Mouse (Mus musculus) heart, postnatal 0 days (tissue): ENCODE measurements around the gene Mum1. TPM values are rescaled to one million over a fixed set of nuclear protein-coding genes. Genes with fewer than 3 reads are reported as not detected.

ENCODE experiments used
- ATAC-seq: fragments of 200-750 bp; cut with Nextera tagmentation; 2 replicates; pipeline ENCODE4 v1.8.0; 2017; ENCODE audit warnings: low read depth, moderate number of reproducible peaks, moderate library complexity; ENCODE audit not compliant: insufficient read depth
- DNase-seq: peaks from one replicate; pipeline ENCODE4 v3.0.0-alpha.2; 2016; ENCODE audit warnings: low spot score
- H3K27ac ChIP-seq: fragments of 300-500 bp; sonication (generic); 2 replicates; pipeline ENCODE4 v1.5.1; 2014; ENCODE audit warnings: low read depth, mild to moderate bottlenecking
- H3K27me3 ChIP-seq: fragments of 300-500 bp; sonication (generic); 2 replicates; pipeline ENCODE4 v1.6.1; 2014; ENCODE audit warnings: low read length, mixed read lengths; ENCODE audit not compliant: control insufficient read depth, insufficient read depth
- H3K36me3 ChIP-seq: fragments of 300-500 bp; sonication (generic); replicated peaks from 2 replicates; pipeline ENCODE4 v1.6.1; 2014; ENCODE audit warnings: low read length, mixed read lengths; ENCODE audit not compliant: control insufficient read depth, insufficient read depth
- H3K4me1 ChIP-seq: fragments of 300-500 bp; sonication (generic); 2 replicates; pipeline ENCODE4 v1.6.1; 2014; ENCODE audit warnings: antibody characterized with exemption; ENCODE audit not compliant: control insufficient read depth, insufficient read depth
- H3K4me2 ChIP-seq: fragments of 300-500 bp; sonication (generic); 2 replicates; pipeline ENCODE4 v1.6.1; 2014; ENCODE audit warnings: low read depth, mild to moderate bottlenecking, low read length, moderate library complexity
- H3K4me3 ChIP-seq: fragments of 300-500 bp; sonication (generic); 2 replicates; pipeline ENCODE4 v1.5.1; 2014; ENCODE audit warnings: low read depth, low read length
- H3K9ac ChIP-seq: fragments of 300-500 bp; sonication (generic); replicated peaks from 2 replicates; pipeline ENCODE4 v1.6.1; 2014; ENCODE audit warnings: low read depth, low read length, mixed read lengths
- H3K9me3 ChIP-seq: fragments of 300-500 bp; sonication (generic); replicated peaks from 2 replicates; pipeline ENCODE4 v1.6.1; 2016; ENCODE audit warnings: low read length; ENCODE audit not compliant: control insufficient read depth
- CTCF ChIP-seq: IDR thresholded peaks from 2 replicates; pipeline ENCODE4 v1.5.1; 2016; ENCODE audit warnings: antibody characterized with exemption, control low read depth, low read depth
- EP300 ChIP-seq: IDR thresholded peaks from 2 replicates; pipeline ENCODE4 v1.6.1; 2016; ENCODE audit warnings: antibody characterized with exemption, low read depth
- WGBS: fragments of 180-500 bp; shearing (Covaris S2); extraction: QIAGEN DNeasy Blood & Tissue Kit; methylation state at CpG from one replicate; pipeline ENCODE4 v1.1.7; 2014; 5-methylcytosine and 5-hydroxymethylcytosine counted together
- polyA plus RNA-seq: library from polyadenylated mRNA; unstranded; fragments of >200 nt; fragmentation: Nextera tagmentation; extraction: Ambion mirVana; gene quantifications from 2 replicates; pipeline ENCODE4 v1.2.1, GENCODE M21; 2015
- total RNA-seq: library from RNA; depleted of rRNA; stranded (reverse); fragments of >200 nt; gene quantifications from 2 replicates; pipeline ENCODE4 v1.2.3, GENCODE M21; 2014; ENCODE audit warnings: low replicate concordance

Gene Mum1
- total and polyA plus RNA-seq, 2 experiments from 2014 or later, result 18.4 to 59.7 TPM

DNA sequence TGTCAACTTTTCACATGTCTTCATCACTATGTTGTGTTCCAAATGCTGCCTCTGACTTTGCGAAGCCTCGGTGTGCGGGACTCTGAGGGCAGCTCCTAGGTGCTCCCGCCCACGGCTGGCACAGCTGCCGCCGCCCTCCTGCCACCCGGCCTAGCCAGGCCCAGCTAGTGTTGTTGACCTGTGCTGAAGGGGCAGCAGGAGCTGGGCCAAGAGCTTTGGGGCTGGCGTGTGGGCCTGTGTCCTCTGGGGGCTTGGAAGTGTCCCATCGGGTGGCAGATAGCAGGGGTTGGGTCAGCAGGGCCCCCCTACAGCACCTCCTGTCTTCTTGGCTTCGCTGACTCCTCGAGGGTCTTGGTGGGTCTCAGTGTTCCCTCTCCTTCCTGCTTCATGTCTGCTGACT is 53.0 kb downstream of the Mum1 start:
- DNase-seq, result no peak
- 88% methylated on average over 12 of the region's 12 CpGs for WGBS

DNA sequence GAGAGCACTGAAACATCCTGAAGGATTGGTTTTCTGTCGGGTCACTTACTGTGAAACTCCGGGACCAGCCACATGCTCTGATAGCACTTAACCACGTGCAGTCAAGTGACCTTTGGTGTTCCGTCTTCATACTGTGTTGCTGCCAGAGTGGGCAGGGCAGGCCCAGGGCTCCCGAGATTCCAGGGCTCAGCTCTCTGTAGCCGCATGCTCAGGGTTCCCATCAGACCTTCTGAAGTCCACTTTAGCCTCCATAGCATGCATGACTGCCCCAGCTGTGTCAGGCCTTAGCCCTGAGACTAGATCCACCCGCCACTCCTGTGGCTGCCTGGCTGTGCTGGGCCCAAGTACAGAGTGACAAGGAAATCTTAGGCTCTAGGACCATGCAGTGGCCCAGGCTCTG is 55.1 kb downstream of the Mum1 start:
- H3K9me3 ChIP-seq, result no peaks in the 10 kb centered on the region
- peaks cover 16% of the 10 kb centered on the region for H3K4me1 ChIP-seq
- peak overlapping the region; percentile 78 for H3K27ac ChIP-seq
- H3K4me2 ChIP-seq, result no peak overlapping the region
- H3K27me3 ChIP-seq, result no peaks in the 10 kb centered on the region
- no peak for TF ChIP-seq CTCF
- TF ChIP-seq EP300, result no peak
- WGBS, result 41% methylated on average over 7 of the region's 7 CpGs
- H3K4me3 ChIP-seq, result no peak overlapping the region
- peaks cover 80% of the 10 kb centered on the region for H3K36me3 ChIP-seq
- ATAC-seq (peak; percentile 84), DNase-seq (peak; percentile 78)
- no peak overlapping the region for H3K9ac ChIP-seq

More for the DNA sequence above, 53.0 kb downstream of the Mum1 start:
- Histone ChIP-seq H3K4me2 (no peak overlapping the region), H3K36me3 (peaks cover 80% of the 10 kb centered on the region), H3K4me1 (peaks cover 16% of the 10 kb centered on the region), H3K27ac (no peak overlapping the region), H3K27me3 (no peaks in the 10 kb centered on the region), H3K9me3 (no peaks in the 10 kb centered on the region), H3K9ac (no peak overlapping the region), H3K4me3 (no peak overlapping the region)
- TF ChIP-seq EP300 (no peak), CTCF (no peak)
- ATAC-seq, result no peak

GRCm38 (mm10) chr10:80281921-80282371 is 55.7 kb downstream of the Mum1 start:
- H3K4me3 ChIP-seq, result no peak overlapping the region
- H3K9ac ChIP-seq, result peak overlapping the region; percentile 33; the same call in 1 of the 2 replicates
- DNase-seq (peak; percentile 29), ATAC-seq (peak; percentile 13; the same call in 1 of the 2 replicates)
- no peaks in the 10 kb centered on the region for H3K27me3 ChIP-seq
- peaks cover 81% of the 10 kb centered on the region for H3K36me3 ChIP-seq
- peak overlapping the region; percentile 78 for H3K27ac ChIP-seq
- H3K9me3 ChIP-seq, result no peaks in the 10 kb centered on the region
- H3K4me2 ChIP-seq, result no peak overlapping the region
- TF ChIP-seq EP300 (no peak), CTCF (no peak)
- WGBS, result 42% methylated on average over 8 of the region's 8 CpGs
- peaks cover 16% of the 10 kb centered on the region for H3K4me1 ChIP-seq

DNA sequence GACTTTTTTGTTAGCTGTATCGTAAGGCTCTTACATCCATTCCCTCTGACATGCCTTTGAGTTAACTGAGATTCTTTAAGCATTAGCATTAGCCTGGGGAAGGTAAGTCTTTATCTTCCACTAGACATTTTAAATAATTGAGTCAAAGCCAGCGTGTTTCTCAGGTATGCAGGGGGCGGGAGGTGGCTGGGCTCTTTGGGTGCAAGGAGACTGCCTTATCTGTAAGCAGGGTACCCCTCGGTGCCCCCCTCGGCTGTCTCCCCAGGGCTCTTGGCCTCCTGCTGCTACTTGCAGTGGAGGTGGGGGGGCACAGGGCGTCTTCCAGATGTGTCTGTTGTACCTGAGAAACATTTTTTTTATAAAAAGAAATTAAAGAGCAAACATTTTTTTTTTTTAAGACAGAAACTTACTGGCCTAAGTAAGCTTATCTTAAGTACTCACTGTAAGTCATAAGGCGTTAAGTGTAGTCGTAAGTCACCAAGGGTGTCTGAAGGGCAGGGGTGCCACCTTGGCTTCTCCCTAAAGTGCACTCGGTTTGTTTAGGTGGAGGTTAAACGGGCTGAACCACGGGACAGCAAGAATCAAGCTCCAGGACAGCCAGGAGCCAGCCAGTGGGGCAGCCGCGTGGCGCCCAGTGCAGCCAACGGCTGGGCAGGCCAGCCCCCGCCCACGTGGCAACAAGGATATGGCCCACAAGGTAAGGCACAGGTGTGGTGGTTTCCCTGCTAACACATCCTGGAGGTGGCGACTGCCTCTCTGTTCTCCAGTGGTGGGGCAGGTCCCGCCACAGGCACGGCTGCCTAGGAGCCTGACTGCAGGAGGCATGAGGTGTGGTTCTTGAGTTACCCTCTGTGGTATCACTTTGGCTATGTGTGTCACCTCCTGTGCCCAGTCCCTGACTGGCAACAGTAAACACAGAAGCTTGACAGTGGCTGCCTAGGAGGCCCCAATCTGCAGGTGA is 56.5 kb downstream of the Mum1 start:
- ATAC-seq, result no peak
- 75% methylated on average over 20 of the region's 20 CpGs for WGBS

GRCm38 (mm10) chr10:80285222-80286070 is 59.2 kb downstream of the Mum1 start:
- TF ChIP-seq EP300 (no peak), CTCF (no peak)
- DNase-seq (no peak), ATAC-seq (no peak)
- H3K9me3 ChIP-seq, result no peaks in the 10 kb centered on the region
- H3K36me3 ChIP-seq, result peaks cover 59% of the 10 kb centered on the region
- H3K4me3 ChIP-seq, result no peak overlapping the region
- H3K4me2 ChIP-seq, result no peak overlapping the region
- H3K9ac ChIP-seq, result no peak overlapping the region
- peaks cover 16% of the 10 kb centered on the region for H3K4me1 ChIP-seq
- H3K27ac ChIP-seq, result no peak overlapping the region
- whole genome bisulfite sequencing, result 76% methylated on average over 15 of the region's 15 CpGs
- H3K27me3 ChIP-seq, result no peaks in the 10 kb centered on the region

More for the DNA sequence above, 56.5 kb downstream of the Mum1 start:
- Histone ChIP-seq H3K4me3 (no peak overlapping the region), H3K9me3 (no peaks in the 10 kb centered on the region), H3K36me3 (peaks cover 81% of the 10 kb centered on the region), H3K4me2 (no peak overlapping the region), H3K27ac (peak overlapping the region; percentile 78), H3K9ac (peak overlapping the region; percentile 33; the same call in 1 of the 2 replicates), H3K27me3 (no peaks in the 10 kb centered on the region), H3K4me1 (peaks cover 16% of the 10 kb centered on the region)
- TF ChIP-seq EP300, result no peak
- TF ChIP-seq CTCF, result no peak
- DNase-seq, result no peak
